Mouse (Mus musculus): ENCODE measurements around the gene Ltf. TPM values are rescaled to one million over a fixed set of nuclear protein-coding genes. Genes with fewer than 3 reads are reported as not detected.
A peak's percentile ranks its signal among the peaks of the same experiment; 100 is the strongest.

Gene Ltf
- polyA plus RNA-seq (2015; fragmentation: Nextera tagmentation; extraction: Ambion mirVana): 139 and 168 TPM in 2 replicates

GRCm38 (mm10) chr9:111019022-111019421 is at the start of gene Ltf:
Gene Ltf, plus strand, starts transcription at chr9:111019271.
- H3K9ac ChIP-seq: no peak within 1 kb of the TSS
- H3K9me3 ChIP-seq (replicated peaks): no peaks in the 10 kb centered on the region
- no peak within 1 kb of the TSS for H3K4me2 ChIP-seq
- no peak within 1 kb of the TSS for H3K27ac ChIP-seq (replicated peaks)
- WGBS (ENCODE audit: insufficient replicate concordance): 23% methylated on average over 5 of the region's 5 CpGs
- peaks cover 8% of the 10 kb centered on the region for H3K4me1 ChIP-seq (replicated peaks)
- H3K36me3 ChIP-seq (replicated peaks): no peaks in the 10 kb centered on the region
- peak; percentile 58; the same call in 1 of the 2 replicates for ATAC-seq (ENCODE audit: insufficient read depth)
- no peaks in the 10 kb centered on the region for H3K27me3 ChIP-seq
- no peak within 1 kb of the TSS for H3K4me3 ChIP-seq (replicated peaks)

- Histone ChIP-seq H3K4me2 (no peak overlapping the region), H3K27ac (replicated peaks) (no peak overlapping the region), H3K9ac (no peak overlapping the region), H3K27me3 (no peaks in the 10 kb centered on the region), H3K36me3 (replicated peaks) (no peaks in the 10 kb centered on the region), H3K9me3 (replicated peaks) (no peaks in the 10 kb centered on the region), H3K4me3 (replicated peaks) (no peak overlapping the region), H3K4me1 (replicated peaks) (no peaks in the 10 kb centered on the region)
- ATAC-seq (ENCODE audit: insufficient read depth): no peak
- WGBS (ENCODE audit: insufficient replicate concordance): 83% methylated on average over 11 of the region's 11 CpGs
Measured at GRCm38 (mm10) chr9:110979411-110979810, 39.7 kb upstream of the Ltf start.

DNA sequence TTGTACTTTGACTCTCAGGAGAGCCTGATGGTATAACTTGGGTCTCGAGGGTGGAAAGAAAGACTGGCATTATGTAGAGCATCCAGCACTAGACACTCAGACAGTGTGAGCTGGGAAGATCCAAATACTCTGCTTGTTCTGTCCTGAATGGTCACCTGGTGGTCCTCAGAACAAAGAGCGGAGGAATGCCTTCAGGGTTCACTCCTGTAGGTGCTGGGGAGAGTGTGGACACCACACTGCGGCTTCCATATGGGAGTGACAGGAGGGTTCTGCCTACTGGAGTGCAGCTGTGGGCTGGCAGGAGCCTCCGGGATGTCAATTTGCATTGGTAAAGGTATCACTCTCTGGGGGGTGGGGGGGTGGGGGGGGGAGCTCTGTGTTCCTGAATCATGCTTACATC is 36.7 kb upstream of the Ltf start:
- Histone ChIP-seq H3K36me3 (replicated peaks) (0 out of 2 replicates have a peak, but pooled peaks cover 5% of the 10 kb centered on the region), H3K4me2 (no peak overlapping the region), H3K9ac (no peak overlapping the region), H3K4me1 (replicated peaks) (no peaks in the 10 kb centered on the region), H3K4me3 (replicated peaks) (no peak overlapping the region), H3K27me3 (no peaks in the 10 kb centered on the region), H3K9me3 (replicated peaks) (no peaks in the 10 kb centered on the region), H3K27ac (replicated peaks) (no peak overlapping the region)
- WGBS (ENCODE audit: insufficient replicate concordance): 65% methylated on average over 4 of the region's 4 CpGs
- ATAC-seq (ENCODE audit: insufficient read depth): no peak

DNA sequence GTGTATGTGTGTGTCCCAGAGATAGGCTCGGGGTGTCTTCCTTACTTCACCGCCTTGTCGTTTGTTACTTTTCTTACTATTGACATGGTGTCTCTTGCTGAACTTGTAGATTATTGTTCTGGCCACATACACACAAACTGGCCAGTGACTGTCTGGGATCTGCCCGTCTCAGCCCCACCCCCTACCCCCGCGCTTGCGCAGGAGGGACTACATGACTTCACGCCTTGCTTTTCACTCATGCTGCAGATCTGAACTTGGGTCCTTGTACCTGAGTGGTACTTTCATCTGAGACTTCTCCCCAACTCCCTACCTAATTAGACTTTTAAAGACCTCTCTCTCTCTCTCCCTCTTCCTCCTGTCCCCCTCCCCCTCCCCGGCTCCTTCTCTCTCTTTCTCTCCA is 35.0 kb upstream of the Ltf start:
- no peak for ATAC-seq (ENCODE audit: insufficient read depth)

DNA sequence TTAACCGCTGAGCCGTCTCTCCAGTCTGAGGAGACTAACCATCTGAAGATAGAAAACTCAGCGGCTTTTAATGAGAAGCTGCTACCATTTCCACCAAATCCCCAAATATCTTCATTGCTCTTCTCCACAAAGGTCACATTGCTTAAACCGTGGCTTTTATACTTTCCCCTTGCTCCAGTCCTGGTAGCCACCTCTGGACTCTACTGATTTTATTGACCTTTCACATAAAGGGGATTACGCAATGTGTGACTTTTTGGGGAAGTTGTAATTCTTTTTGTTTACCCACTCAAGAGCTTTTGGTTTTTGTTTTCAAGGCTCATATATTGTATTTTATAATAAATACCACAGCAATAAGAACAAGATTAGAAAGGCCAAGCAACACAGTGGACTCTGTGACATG is 33.5 kb upstream of the Ltf start:
- no peak overlapping the region for H3K4me3 ChIP-seq (replicated peaks)
- 0 out of 2 replicates have a peak, but pooled peaks cover 5% of the 10 kb centered on the region for H3K36me3 ChIP-seq (replicated peaks)
- no peak overlapping the region for H3K4me2 ChIP-seq
- H3K4me1 ChIP-seq (replicated peaks): no peaks in the 10 kb centered on the region
- no peak for ATAC-seq (ENCODE audit: insufficient read depth)
- WGBS (ENCODE audit: insufficient replicate concordance): 78% methylated on average over 5 of the region's 5 CpGs
- H3K9ac ChIP-seq: no peak overlapping the region
- no peak overlapping the region for H3K27ac ChIP-seq (replicated peaks)
- no peaks in the 10 kb centered on the region for H3K9me3 ChIP-seq (replicated peaks)
- no peaks in the 10 kb centered on the region for H3K27me3 ChIP-seq

More for the DNA sequence above, 35.0 kb upstream of the Ltf start:
- 88% methylated on average over 9 of the region's 9 CpGs for WGBS (ENCODE audit: insufficient replicate concordance)
- no peak overlapping the region for H3K9ac ChIP-seq
- H3K27ac ChIP-seq (replicated peaks): no peak overlapping the region
- no peak overlapping the region for H3K4me3 ChIP-seq (replicated peaks)
- no peak overlapping the region for H3K4me2 ChIP-seq
- no peaks in the 10 kb centered on the region for H3K27me3 ChIP-seq
- no peaks in the 10 kb centered on the region for H3K9me3 ChIP-seq (replicated peaks)
- H3K36me3 ChIP-seq (replicated peaks): 0 out of 2 replicates have a peak, but pooled peaks cover 5% of the 10 kb centered on the region
- no peaks in the 10 kb centered on the region for H3K4me1 ChIP-seq (replicated peaks)

DNA sequence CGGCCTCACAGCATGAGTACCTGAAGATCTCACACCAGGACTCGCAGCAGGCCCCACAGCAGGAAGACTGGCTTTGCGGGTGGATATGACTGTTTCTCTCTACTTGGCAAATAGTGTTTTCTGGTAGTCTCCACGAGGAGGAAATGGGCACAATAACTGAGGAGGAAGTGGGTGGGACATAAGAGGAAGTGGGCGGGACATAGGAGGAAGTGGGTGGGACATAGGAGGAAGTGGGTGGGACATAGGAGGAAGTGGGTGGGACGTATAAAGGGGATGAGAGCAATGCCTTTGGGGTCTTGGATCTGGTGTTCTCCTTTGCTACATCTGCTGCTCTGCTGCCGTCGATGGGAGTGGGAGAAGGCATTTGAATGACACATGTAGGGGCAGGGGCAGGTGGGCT is 33.1 kb upstream of the Ltf start:
- no peak overlapping the region for H3K27ac ChIP-seq (replicated peaks)
- peaks cover 2% of the 10 kb centered on the region; the same call in 1 of the 2 replicates for H3K4me1 ChIP-seq (replicated peaks)
- H3K36me3 ChIP-seq (replicated peaks): 0 out of 2 replicates have a peak, but pooled peaks cover 5% of the 10 kb centered on the region
- no peaks in the 10 kb centered on the region for H3K27me3 ChIP-seq
- no peaks in the 10 kb centered on the region for H3K9me3 ChIP-seq (replicated peaks)
- no peak overlapping the region for H3K4me3 ChIP-seq (replicated peaks)
- ATAC-seq (ENCODE audit: insufficient read depth): no peak
- no peak overlapping the region for H3K4me2 ChIP-seq
- 68% methylated on average over 8 of the region's 8 CpGs for WGBS (ENCODE audit: insufficient replicate concordance)
- H3K9ac ChIP-seq: no peak overlapping the region

- ATAC-seq (ENCODE audit: insufficient read depth): no peak
- peak overlapping the region; percentile 38 for H3K27ac ChIP-seq (replicated peaks)
- no peaks in the 10 kb centered on the region for H3K9me3 ChIP-seq (replicated peaks)
- peak overlapping the region; percentile 46 for H3K4me2 ChIP-seq
- H3K36me3 ChIP-seq (replicated peaks): 0 out of 2 replicates have a peak, but pooled peaks cover 5% of the 10 kb centered on the region
- 61% methylated on average over 4 of the region's 4 CpGs for WGBS (ENCODE audit: insufficient replicate concordance)
- peak overlapping the region; percentile 32; the same call in 1 of the 2 replicates for H3K4me3 ChIP-seq (replicated peaks)
- peaks cover 7% of the 10 kb centered on the region for H3K4me1 ChIP-seq (replicated peaks)
- no peaks in the 10 kb centered on the region for H3K27me3 ChIP-seq
- H3K9ac ChIP-seq: no peak overlapping the region
Measured at GRCm38 (mm10) chr9:110987331-110987730, 31.7 kb upstream of the Ltf start.

DNA sequence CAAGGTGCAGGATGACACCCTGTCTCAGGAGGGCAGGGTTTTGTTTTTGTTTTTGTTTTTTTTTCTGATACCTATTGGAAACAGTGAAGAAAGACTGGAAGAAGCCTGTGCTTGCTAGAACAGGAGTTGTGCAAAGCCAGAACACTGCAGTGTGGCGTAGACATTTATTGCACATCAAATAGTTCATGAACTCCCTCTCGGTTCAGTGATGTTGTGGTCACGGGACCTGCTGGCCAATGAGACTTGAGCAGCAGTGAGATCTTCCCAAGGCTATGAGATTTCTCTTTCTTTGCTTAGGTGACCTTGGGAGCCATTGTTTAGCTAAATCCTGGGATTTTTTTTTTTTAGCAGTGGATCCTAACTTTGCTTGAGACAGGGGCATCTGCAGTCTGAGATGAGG is 31.0 kb upstream of the Ltf start:
- WGBS (ENCODE audit: insufficient replicate concordance): 63% methylated on average over 3 of the region's 3 CpGs
- Histone ChIP-seq H3K4me1 (replicated peaks) (peaks cover 7% of the 10 kb centered on the region), H3K27ac (replicated peaks) (0 out of 2 replicates have a peak overlapping the region, but pooled peaks have one; percentile 29)

GRCm38 (mm10) chr9:110989141-110989540 is 29.9 kb upstream of the Ltf start:
- 0 out of 2 replicates have a peak, but pooled peaks cover 5% of the 10 kb centered on the region for H3K36me3 ChIP-seq (replicated peaks)
- 32% methylated on average over 4 of the region's 4 CpGs for WGBS (ENCODE audit: insufficient replicate concordance)
- H3K9me3 ChIP-seq (replicated peaks): no peaks in the 10 kb centered on the region
- H3K4me3 ChIP-seq (replicated peaks): peak overlapping the region; percentile 42
- ATAC-seq (ENCODE audit: insufficient read depth): no peak
- peak overlapping the region; percentile 37; the same call in 1 of the 2 replicates for H3K9ac ChIP-seq
- peak overlapping the region; percentile 46 for H3K4me2 ChIP-seq
- peak overlapping the region; percentile 63 for H3K27ac ChIP-seq (replicated peaks)
- peaks cover 7% of the 10 kb centered on the region for H3K4me1 ChIP-seq (replicated peaks)
- H3K27me3 ChIP-seq: no peaks in the 10 kb centered on the region

More for the DNA sequence above, 31.0 kb upstream of the Ltf start:
- no peak overlapping the region for H3K9ac ChIP-seq
- no peaks in the 10 kb centered on the region for H3K27me3 ChIP-seq
- H3K36me3 ChIP-seq (replicated peaks): 0 out of 2 replicates have a peak, but pooled peaks cover 5% of the 10 kb centered on the region
- no peak for ATAC-seq (ENCODE audit: insufficient read depth)
- H3K4me2 ChIP-seq: peak overlapping the region; percentile 46
- no peaks in the 10 kb centered on the region for H3K9me3 ChIP-seq (replicated peaks)
- H3K4me3 ChIP-seq (replicated peaks): peak overlapping the region; percentile 42

DNA sequence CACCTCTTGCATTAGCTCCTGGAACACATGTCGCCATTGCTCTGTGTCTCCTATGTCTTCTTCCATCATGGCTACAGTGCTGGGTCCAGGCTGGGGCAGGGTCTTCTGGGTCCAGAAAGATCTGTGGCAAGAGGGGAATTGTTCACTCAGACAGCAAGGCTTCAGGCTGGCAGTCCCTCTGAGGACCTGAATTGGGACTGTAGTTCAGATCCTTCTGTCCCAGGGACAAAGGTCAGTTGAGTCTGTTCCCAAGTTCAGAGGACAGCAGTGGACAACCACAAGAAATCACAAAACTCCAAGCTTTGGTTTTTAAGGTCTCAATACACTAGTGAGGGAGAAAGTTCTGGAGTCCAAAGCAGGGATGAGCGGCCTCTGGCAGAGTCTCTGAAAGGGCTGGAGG is 29.5 kb upstream of the Ltf start:
- peak overlapping the region; percentile 42 for H3K4me3 ChIP-seq (replicated peaks)
- peak overlapping the region; percentile 63 for H3K27ac ChIP-seq (replicated peaks)
- H3K9ac ChIP-seq: 0 out of 2 replicates have a peak overlapping the region, but pooled peaks have one; percentile 3
- no peak for ATAC-seq (ENCODE audit: insufficient read depth)
- peak overlapping the region; percentile 46 for H3K4me2 ChIP-seq
- H3K9me3 ChIP-seq (replicated peaks): no peaks in the 10 kb centered on the region
- 0 out of 2 replicates have a peak, but pooled peaks cover 5% of the 10 kb centered on the region for H3K36me3 ChIP-seq (replicated peaks)
- no peaks in the 10 kb centered on the region for H3K27me3 ChIP-seq
- WGBS (ENCODE audit: insufficient replicate concordance): 64% methylated on average over 2 of the region's 2 CpGs
- peaks cover 7% of the 10 kb centered on the region for H3K4me1 ChIP-seq (replicated peaks)

- 19% methylated on average over 6 of the region's 6 CpGs for WGBS (ENCODE audit: insufficient replicate concordance)
- Histone ChIP-seq H3K9ac (peak within 1 kb of the TSS; percentile 3; the same call in 1 of the 2 replicates), H3K9me3 (replicated peaks) (no peaks in the 10 kb centered on the region), H3K4me1 (replicated peaks) (peaks cover 12% of the 10 kb centered on the region), H3K27ac (replicated peaks) (peak within 1 kb of the TSS; percentile 63), H3K36me3 (replicated peaks) (0 out of 2 replicates have a peak, but pooled peaks cover 5% of the 10 kb centered on the region), H3K4me2 (peak within 1 kb of the TSS; percentile 46), H3K4me3 (replicated peaks) (peak within 1 kb of the TSS; percentile 42), H3K27me3 (no peaks in the 10 kb centered on the region)
- no peak for ATAC-seq (ENCODE audit: insufficient read depth)
Measured at GRCm38 (mm10) chr9:110990204-110990603, 28.9 kb upstream of the Ltf start, which contains the start of gene Rtp3. Gene Rtp3, minus strand, starts transcription at chr9:110990583.
